Mouse (Mus musculus) bone marrow macrophage, adult 2 months (primary cell): ENCODE measurements around the gene Ptbp2.

Experiments
- CTCF ChIP-seq: IDR thresholded peaks from 2 replicates; pipeline ENCODE4 v1.5.1; 2012; ENCODE audit warnings: low read depth, mild to moderate bottlenecking, low read length, moderate library complexity
- POLR2A ChIP-seq: IDR thresholded peaks from 2 replicates; pipeline ENCODE4 v1.6.1; 2012; ENCODE audit warnings: mild to moderate bottlenecking, low read depth, low read length, borderline replicate concordance

GRCm38 (mm10) chr3:119745801-119746200, 38.5 kb downstream of the Ptbp2 start:
- no peak for TF ChIP-seq CTCF
- no peak for TF ChIP-seq POLR2A
